Mouse (Mus musculus) stomach, embryonic 14.5 days (tissue): ENCODE data around the gene Mdh1. TPM values are rescaled to one million over a fixed set of nuclear protein-coding genes. Genes with fewer than 3 reads are reported as not detected.

ENCODE experiments used
- microRNA-seq: library from miRNA; unstranded; fragments of <30 nt; microRNA quantifications from one replicate; pipeline ENCODE4, GENCODE M21; 2016
- polyA plus RNA-seq: library from polyadenylated mRNA; unstranded; fragments of >200 nt; fragmentation: Nextera tagmentation; extraction: Ambion mirVana; gene quantifications from 2 replicates; pipeline ENCODE4 v1.2.1, GENCODE M21; 2014

Mdh1 gene
- polyA plus RNA-seq, 1 experiment from 2014 or later, result 411 TPM

Small RNA genes within 50 kb of the gene (microRNA-seq; reads per million reads assigned to microRNA genes)
- not detected for gene Gm22990

Other genes with a start within 250 kb of the Mdh1 start
- 82.2 and 87.0 TPM in 2 replicates for gene Ugp2, start 201.2 kb downstream of the Mdh1 start, polyA plus RNA-seq
- gene Wdpcp, start 132 bp downstream of the Mdh1 start, polyA plus RNA-seq, result 10.7 and 11.0 TPM in 2 replicates